Mouse (Mus musculus): ENCODE data around the gene Crebbp.

Crebbp gene

GRCm38 (mm10) chr16:4045524-4045923, 168.3 kb downstream of the Crebbp start:
- no peak for DNase-seq (ENCODE audit: low spot score)

GRCm38 (mm10) chr16:4044093-4044492, 169.7 kb downstream of the Crebbp start:
- no peak for DNase-seq (ENCODE audit: low spot score)

- DNase-seq (ENCODE audit: low spot score) = no peak
Observed at GRCm38 (mm10) chr16:4041646-4042045, 172.2 kb downstream of the Crebbp start.

GRCm38 (mm10) chr16:4040206-4040605, 173.6 kb downstream of the Crebbp start:
- no peak for DNase-seq (ENCODE audit: low spot score)

- no peak for DNase-seq (ENCODE audit: low spot score)
Observed at GRCm38 (mm10) chr16:4037690-4038089, 176.1 kb downstream of the Crebbp start.

- no peak for DNase-seq (ENCODE audit: low spot score)
Observed at GRCm38 (mm10) chr16:4036807-4037206, 177.0 kb downstream of the Crebbp start, which contains the start of gene Dnase1. Gene Dnase1 (plus strand): TSS chr16:4036942.

GRCm38 (mm10) chr16:4035575-4035974, 178.2 kb downstream of the Crebbp start:
- no peak for DNase-seq (ENCODE audit: low spot score)

GRCm38 (mm10) chr16:4034476-4034875, 179.3 kb downstream of the Crebbp start:
- no peak for DNase-seq (ENCODE audit: low spot score)

GRCm38 (mm10) chr16:4033971-4034370, 179.8 kb downstream of the Crebbp start:
- no peak for DNase-seq (ENCODE audit: low spot score)

- DNase-seq (ENCODE audit: low spot score) = no peak
Observed at GRCm38 (mm10) chr16:4032341-4032748, 181.5 kb downstream of the Crebbp start.

GRCm38 (mm10) chr16:4031441-4032274, 182.1 kb downstream of the Crebbp start:
- DNase-seq (ENCODE audit: low spot score) = no peak
